Mouse (Mus musculus) kidney, postnatal 0 days (tissue): ENCODE results near the gene Snx20. TPM values are rescaled to one million over a fixed set of nuclear protein-coding genes. Genes with fewer than 3 reads are reported as not detected.
A peak's percentile ranks its signal among the peaks of the same experiment; 100 is the strongest.

Experiments
- ATAC-seq: fragments of 200-750 bp; cut with Nextera tagmentation; replicated peaks from 2 replicates; pipeline ENCODE4 v1.8.0; 2017; ENCODE audit warnings: low read depth, moderate number of reproducible peaks, moderate TSS enrichment, moderate library complexity; ENCODE audit not compliant: low FRiP score
- DNase-seq: peaks from one replicate; pipeline ENCODE4 v3.0.0-alpha.2; 2016; ENCODE audit warnings: low spot score
- H3K27ac ChIP-seq: fragments of 300-500 bp; sonication (generic); 2 replicates; pipeline ENCODE4 v1.5.1; 2014; ENCODE audit warnings: mild to moderate bottlenecking
- H3K27me3 ChIP-seq: fragments of 300-500 bp; sonication (generic); 2 replicates; pipeline ENCODE4 v1.6.1; 2014; ENCODE audit warnings: low read length, mixed read lengths; ENCODE audit not compliant: insufficient read depth
- H3K36me3 ChIP-seq: fragments of 300-500 bp; sonication (generic); 2 replicates; pipeline ENCODE4 v1.6.1; 2014; ENCODE audit warnings: low read length, mixed read lengths; ENCODE audit not compliant: insufficient read depth
- H3K4me1 ChIP-seq: fragments of 300-500 bp; sonication (generic); replicated peaks from 2 replicates; pipeline ENCODE4 v1.6.1; 2014; ENCODE audit warnings: antibody characterized with exemption, low read length, mixed read lengths; ENCODE audit not compliant: insufficient read depth
- H3K4me2 ChIP-seq: fragments of 300-500 bp; sonication (generic); 2 replicates; pipeline ENCODE4 v1.6.1; 2014; ENCODE audit warnings: mild to moderate bottlenecking, low read length, moderate library complexity, mixed read lengths
- H3K4me3 ChIP-seq: fragments of 300-500 bp; sonication (generic); replicated peaks from 2 replicates; pipeline ENCODE4 v1.5.1; 2014; ENCODE audit warnings: low read depth, low read length
- H3K9ac ChIP-seq: fragments of 300-500 bp; sonication (generic); 2 replicates; pipeline ENCODE4 v1.6.1; 2014; ENCODE audit warnings: low read depth, low read length
- H3K9me3 ChIP-seq: fragments of 300-500 bp; sonication (generic); replicated peaks from 2 replicates; pipeline ENCODE4 v1.6.1; 2016; ENCODE audit warnings: low read length, inconsistent platforms, mixed read lengths
- CTCF ChIP-seq: IDR thresholded peaks from 2 replicates; pipeline ENCODE4 v1.5.1; 2016; ENCODE audit warnings: antibody characterized with exemption, low read depth, mild to moderate bottlenecking, moderate library complexity
- WGBS: fragments of 180-500 bp; shearing (Covaris S2); extraction: QIAGEN DNeasy Blood & Tissue Kit; methylation state at CpG from one replicate; pipeline ENCODE4 v1.1.7; 2014; 5-methylcytosine and 5-hydroxymethylcytosine counted together
- polyA plus RNA-seq: library from polyadenylated mRNA; unstranded; fragments of >200 nt; fragmentation: Nextera tagmentation; extraction: Ambion mirVana; gene quantifications from 2 replicates; pipeline ENCODE4 v1.2.1, GENCODE M21; 2015

Snx20 gene
- polyA plus RNA-seq, 1 experiment from 2014 or later = 3.0 TPM

- 62% methylated on average over 6 of the region's 6 CpGs for WGBS
- H3K4me1 ChIP-seq = 0 out of 2 replicates have a peak, but pooled peaks cover 4% of the 10 kb centered on the region
- H3K4me2 ChIP-seq = no peak overlapping the region
- TF ChIP-seq CTCF = no peak
- no peak overlapping the region for H3K9ac ChIP-seq
- no peak for DNase-seq
- no peaks in the 10 kb centered on the region for H3K36me3 ChIP-seq
- H3K4me3 ChIP-seq = no peak overlapping the region
- H3K9me3 ChIP-seq = no peaks in the 10 kb centered on the region
- H3K27me3 ChIP-seq = no peaks in the 10 kb centered on the region
- no peak for ATAC-seq
- H3K27ac ChIP-seq = no peak overlapping the region
These were observed 25.7 kb downstream of the Snx20 start for GRCm38 (mm10) chr8:88610271-88610670.

GRCm38 (mm10) chr8:88609036-88609435, 26.9 kb downstream of the Snx20 start:
- DNase-seq = no peak

GRCm38 (mm10) chr8:88605361-88606040, 30.4 kb downstream of the Snx20 start:
- no peak overlapping the region for H3K9ac ChIP-seq
- H3K36me3 ChIP-seq = no peaks in the 10 kb centered on the region
- H3K4me1 ChIP-seq = 0 out of 2 replicates have a peak, but pooled peaks cover 8% of the 10 kb centered on the region
- no peak overlapping the region; the same call in 1 of the 2 replicates for H3K27ac ChIP-seq
- no peaks in the 10 kb centered on the region for H3K27me3 ChIP-seq
- ATAC-seq = no peak
- H3K4me3 ChIP-seq = no peak overlapping the region
- no peak for TF ChIP-seq CTCF
- H3K4me2 ChIP-seq = no peak overlapping the region
- WGBS = 38% methylated on average over 13 of the region's 13 CpGs
- H3K9me3 ChIP-seq = no peaks in the 10 kb centered on the region
- no peak for DNase-seq

More at GRCm38 (mm10) chr8:88609036-88609435, 26.9 kb downstream of the Snx20 start:
- H3K36me3 ChIP-seq = no peaks in the 10 kb centered on the region
- 80% methylated on average over 8 of the region's 8 CpGs for WGBS
- H3K27ac ChIP-seq = no peak overlapping the region
- H3K4me1 ChIP-seq = 0 out of 2 replicates have a peak, but pooled peaks cover 5% of the 10 kb centered on the region
- no peaks in the 10 kb centered on the region for H3K9me3 ChIP-seq
- H3K27me3 ChIP-seq = no peaks in the 10 kb centered on the region
- TF ChIP-seq CTCF = no peak
- H3K4me2 ChIP-seq = no peak overlapping the region
- H3K9ac ChIP-seq = no peak overlapping the region
- H3K4me3 ChIP-seq = no peak overlapping the region
- ATAC-seq = no peak

GRCm38 (mm10) chr8:88604065-88605038, 31.6 kb downstream of the Snx20 start:
- no peaks in the 10 kb centered on the region for H3K36me3 ChIP-seq
- H3K9ac ChIP-seq = no peak overlapping the region
- H3K27me3 ChIP-seq = no peaks in the 10 kb centered on the region
- 8% methylated on average over 17 of the region's 20 CpGs for WGBS
- TF ChIP-seq CTCF = no peak
- H3K4me2 ChIP-seq = peak overlapping the region; percentile 39
- ATAC-seq (peak; percentile 89), DNase-seq (peak; percentile 98)
- 0 out of 2 replicates have a peak, but pooled peaks cover 8% of the 10 kb centered on the region for H3K4me1 ChIP-seq
- peak overlapping the region; percentile 58; the same call in 1 of the 2 replicates for H3K27ac ChIP-seq
- H3K9me3 ChIP-seq = no peaks in the 10 kb centered on the region
- H3K4me3 ChIP-seq = no peak overlapping the region

GRCm38 (mm10) chr8:88603446-88603989, 32.4 kb downstream of the Snx20 start:
- WGBS = 4% methylated on average over 10 of the region's 10 CpGs
- DNase-seq (peak; percentile 34), ATAC-seq (no peak)
- H3K27me3 ChIP-seq = no peaks in the 10 kb centered on the region
- no peaks in the 10 kb centered on the region for H3K9me3 ChIP-seq
- no peaks in the 10 kb centered on the region for H3K36me3 ChIP-seq
- 0 out of 2 replicates have a peak, but pooled peaks cover 8% of the 10 kb centered on the region for H3K4me1 ChIP-seq
- H3K4me3 ChIP-seq = no peak overlapping the region
- no peak for TF ChIP-seq CTCF
- H3K27ac ChIP-seq = 0 out of 2 replicates have a peak overlapping the region, but pooled peaks have one; percentile 58
- no peak overlapping the region for H3K9ac ChIP-seq
- H3K4me2 ChIP-seq = peak overlapping the region; percentile 39

GRCm38 (mm10) chr8:88599491-88599890, 36.4 kb downstream of the Snx20 start:
- DNase-seq = no peak
- no peak overlapping the region for H3K27ac ChIP-seq
- 81% methylated on average over 7 of the region's 7 CpGs for WGBS
- H3K27me3 ChIP-seq = no peaks in the 10 kb centered on the region
- H3K36me3 ChIP-seq = no peaks in the 10 kb centered on the region
- H3K9me3 ChIP-seq = no peaks in the 10 kb centered on the region
- no peak overlapping the region for H3K4me3 ChIP-seq
- no peak overlapping the region for H3K4me2 ChIP-seq
- TF ChIP-seq CTCF = no peak
- no peak overlapping the region for H3K9ac ChIP-seq
- 0 out of 2 replicates have a peak, but pooled peaks cover 3% of the 10 kb centered on the region for H3K4me1 ChIP-seq
- ATAC-seq = no peak
